Mouse (Mus musculus) hindbrain, embryonic 14.5 days (tissue): ENCODE measurements at regions not wholly inside any gene's neighbourhood (a gene's known extent, or its start where the extent isn't known, plus 50 kb on each side); places are given as distances from the start of the nearest gene placed in this dataset.
"Not testable (repeated sequence)": the region's sequence is repeated elsewhere in the genome, so short reads cannot be mapped to it uniquely, and the experiment has no call there.

ENCODE experiments used
- ATAC-seq: fragments of 200-750 bp; cut with Nextera tagmentation; 2 replicates; pipeline ENCODE4 v1.8.0; 2017; ENCODE audit warnings: moderate number of reproducible peaks, mild to moderate bottlenecking, moderate TSS enrichment, moderate library complexity; ENCODE audit not compliant: low FRiP score
- DNase-seq: peaks from one replicate; pipeline ENCODE4 v3.0.0-alpha.2; 2015; ENCODE audit warnings: low spot score
- H3K27ac ChIP-seq: fragments of 300-500 bp; sonication (generic); 2 replicates; pipeline ENCODE4 v1.5.1; 2014; ENCODE audit warnings: mild to moderate bottlenecking, moderate library complexity
- H3K27me3 ChIP-seq: fragments of 300-500 bp; sonication (generic); 2 replicates; pipeline ENCODE4 v1.6.1; 2014; ENCODE audit warnings: mild to moderate bottlenecking, low read length, mixed read lengths; ENCODE audit not compliant: control insufficient read depth, insufficient read depth
- H3K36me3 ChIP-seq: fragments of 300-500 bp; sonication (generic); replicated peaks from 2 replicates; pipeline ENCODE4 v1.6.1; 2014; ENCODE audit not compliant: control insufficient read depth, insufficient read depth
- H3K4me1 ChIP-seq: fragments of 300-500 bp; sonication (generic); replicated peaks from 2 replicates; pipeline ENCODE4 v1.6.1; 2014; ENCODE audit warnings: antibody characterized with exemption, low read length, mixed read lengths; ENCODE audit not compliant: control insufficient read depth, insufficient read depth
- H3K4me2 ChIP-seq: fragments of 300-500 bp; sonication (generic); replicated peaks from 2 replicates; pipeline ENCODE4 v1.6.1; 2014; ENCODE audit warnings: mild to moderate bottlenecking, moderate library complexity
- H3K4me3 ChIP-seq: fragments of 300-500 bp; sonication (generic); replicated peaks from 2 replicates; pipeline ENCODE4 v1.5.1; 2014; ENCODE audit warnings: mild to moderate bottlenecking, low read length
- H3K9ac ChIP-seq: fragments of 300-500 bp; sonication (generic); 2 replicates; pipeline ENCODE4 v1.6.1; 2014
- H3K9me3 ChIP-seq: fragments of 300-500 bp; sonication (generic); 2 replicates; pipeline ENCODE4 v1.6.1; 2016; ENCODE audit warnings: low read length; ENCODE audit not compliant: control insufficient read depth
- WGBS: fragments of 180-500 bp; shearing (Covaris S2); extraction: QIAGEN DNeasy Blood & Tissue Kit; methylation state at CpG from one replicate; pipeline ENCODE4 v1.1.7; 2014; 5-methylcytosine and 5-hydroxymethylcytosine counted together

DNA sequence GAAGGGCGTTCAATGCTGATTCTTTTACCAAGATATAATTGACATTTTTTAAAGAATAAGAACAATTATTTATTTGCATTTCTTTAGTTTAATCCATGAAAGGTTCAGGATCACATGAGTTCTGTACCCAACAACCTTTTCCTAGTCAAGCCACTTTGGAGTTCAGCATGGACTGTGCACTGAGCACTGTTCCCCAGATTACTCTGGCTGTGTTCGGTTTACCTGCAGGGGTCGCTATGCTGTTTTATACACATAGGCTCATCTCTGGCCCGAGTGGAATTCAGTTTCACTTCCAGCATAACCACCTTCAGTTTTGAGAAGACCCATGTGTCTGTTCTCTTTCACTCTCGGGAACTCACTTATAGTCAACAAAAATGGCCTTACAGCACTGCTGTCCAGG, 93.5 kb upstream of the Smarcad1 start:
- not testable (repeated sequence) for ATAC-seq, DNase-seq, H3K27me3 ChIP-seq

DNA sequence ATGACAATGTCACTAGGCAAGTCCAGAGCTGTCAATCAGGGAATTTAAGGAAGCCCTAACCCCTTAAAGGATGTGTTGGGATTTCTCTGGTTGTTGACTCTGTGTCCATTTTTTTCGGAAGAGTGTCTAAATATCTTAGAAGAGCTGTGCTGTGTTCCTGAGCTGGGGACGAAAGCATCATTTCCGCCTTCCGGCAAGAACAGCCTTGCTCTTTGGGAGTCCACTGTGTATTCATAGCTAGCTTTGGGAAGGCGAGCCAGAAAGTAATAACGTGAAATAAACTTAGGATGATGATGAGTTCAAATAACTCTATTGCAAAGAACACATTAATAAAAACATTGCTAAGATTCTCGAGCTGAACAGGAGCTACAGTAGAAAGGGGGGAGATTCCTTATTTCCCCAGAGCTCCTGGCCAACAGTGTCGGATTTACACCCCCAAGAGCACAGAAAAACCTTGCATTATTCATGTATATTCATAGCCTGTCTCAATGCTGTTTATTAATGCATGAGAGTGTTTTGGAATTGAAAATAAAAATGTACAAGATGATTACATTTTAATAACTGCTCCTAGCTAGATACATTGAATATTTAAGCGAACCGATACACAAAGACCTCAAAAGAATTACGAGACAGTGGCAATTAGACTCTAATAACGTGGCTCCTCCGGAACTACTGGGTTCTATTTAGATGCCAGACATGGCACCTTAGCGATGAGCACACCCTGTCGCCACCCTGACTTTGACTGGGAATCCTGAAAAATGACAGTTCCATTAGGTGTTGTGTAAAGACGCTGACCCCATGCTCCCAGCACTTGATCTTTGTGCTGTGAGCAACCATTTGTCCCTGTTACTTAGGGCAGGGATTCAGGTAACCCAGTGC, 80.5 kb upstream of the Smarcad1 start:
- Histone ChIP-seq H3K9me3 (no peaks in the 10 kb centered on the region), H3K27ac (peak overlapping the region; percentile 27; the same call in 1 of the 2 replicates), H3K27me3 (no peaks in the 10 kb centered on the region), H3K36me3 (no peaks in the 10 kb centered on the region), H3K9ac (peak overlapping the region; percentile 10; the same call in 1 of the 2 replicates), H3K4me3 (no peak overlapping the region), H3K4me2 (peak overlapping the region; percentile 42), H3K4me1 (peaks cover 9% of the 10 kb centered on the region; the same call in 1 of the 2 replicates)
- WGBS = 33% methylated on average over 16 of the region's 16 CpGs
- peak; percentile 41; the same call in 1 of the 2 replicates for ATAC-seq
- no peak for DNase-seq

More for the DNA sequence above, 93.5 kb upstream of the Smarcad1 start:
- WGBS = 85% methylated on average over 5 of the region's 5 CpGs
- H3K27ac ChIP-seq, H3K4me3 ChIP-seq, H3K9me3 ChIP-seq, H3K36me3 ChIP-seq, H3K9ac ChIP-seq, H3K4me2 ChIP-seq, H3K4me1 ChIP-seq: not testable (repeated sequence)

DNA sequence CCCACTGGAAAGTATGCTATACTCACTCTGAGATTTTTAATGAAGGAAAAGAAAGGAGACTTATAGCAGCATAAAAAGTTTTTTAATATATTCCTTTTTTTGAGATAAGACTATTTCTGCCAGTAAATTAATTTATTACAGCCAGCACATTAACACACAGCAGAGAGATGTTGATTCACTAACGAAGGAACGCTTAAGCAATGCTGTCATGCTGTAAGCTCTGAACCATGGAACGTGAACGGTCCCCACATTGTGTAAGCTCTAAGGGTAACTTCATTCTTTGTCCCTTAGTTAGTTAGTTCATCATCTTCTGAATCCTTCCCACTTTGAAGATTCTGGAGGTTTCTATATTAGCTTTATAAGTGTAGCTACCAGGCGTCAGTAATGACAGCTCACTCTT, 79.8 kb upstream of the Smarcad1 start:
- Histone ChIP-seq H3K9me3 (no peaks in the 10 kb centered on the region), H3K4me2 (no peak overlapping the region), H3K4me3 (no peak overlapping the region), H3K27me3 (no peaks in the 10 kb centered on the region), H3K4me1 (peaks cover 9% of the 10 kb centered on the region; the same call in 1 of the 2 replicates), H3K27ac (no peak overlapping the region), H3K9ac (no peak overlapping the region), H3K36me3 (no peaks in the 10 kb centered on the region)
- no peak for DNase-seq
- ATAC-seq = no peak
- 57% methylated on average over 5 of the region's 5 CpGs for WGBS

DNA sequence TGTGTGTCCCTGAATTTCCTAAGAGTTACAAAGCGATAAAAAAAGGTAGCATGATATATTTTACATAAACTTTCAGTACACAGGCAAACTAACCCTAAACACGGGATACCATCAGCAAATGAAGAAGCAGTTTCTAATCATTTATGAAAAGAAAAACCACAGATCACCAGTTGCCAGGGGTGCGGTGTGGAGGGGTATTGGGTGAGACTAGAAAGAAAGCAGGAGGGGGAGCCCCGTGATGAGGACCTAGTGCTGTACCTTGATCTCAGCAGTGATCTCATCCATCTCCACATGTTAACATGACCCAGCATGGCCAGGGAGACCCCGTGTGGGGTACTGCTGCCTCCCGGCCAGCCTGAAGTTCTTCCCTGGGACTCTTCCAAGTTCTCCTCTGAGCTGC, 77.7 kb upstream of the Smarcad1 start:
- Histone ChIP-seq H3K4me3 (no peak overlapping the region), H3K9me3 (no peaks in the 10 kb centered on the region), H3K9ac (no peak overlapping the region), H3K4me1 (peaks cover 9% of the 10 kb centered on the region; the same call in 1 of the 2 replicates), H3K4me2 (no peak overlapping the region), H3K27ac (no peak overlapping the region), H3K36me3 (no peaks in the 10 kb centered on the region), H3K27me3 (no peaks in the 10 kb centered on the region)
- 85% methylated on average over 6 of the region's 6 CpGs for WGBS
- ATAC-seq (no peak), DNase-seq (no peak)

DNA sequence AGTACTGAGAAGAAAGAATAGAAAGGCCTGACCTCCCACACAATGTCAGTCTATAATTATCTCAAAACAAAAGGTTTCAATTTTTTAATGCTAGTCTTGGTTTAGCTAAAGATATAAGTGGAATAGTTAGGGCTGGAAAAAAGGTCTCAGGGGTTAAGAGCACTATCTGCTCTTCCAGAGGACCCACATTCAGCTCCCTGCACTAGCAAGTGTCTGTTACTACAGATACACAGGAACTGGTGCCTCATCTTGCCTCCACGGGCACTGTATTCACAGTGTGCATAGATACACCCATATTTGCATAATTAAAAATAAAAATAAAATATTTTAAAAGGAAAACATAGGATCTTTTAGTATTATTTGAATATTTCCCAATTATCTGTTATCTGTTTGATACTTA, 77.2 kb upstream of the Smarcad1 start:
- Histone ChIP-seq H3K27ac (no peak overlapping the region), H3K27me3 (no peaks in the 10 kb centered on the region), H3K4me3 (no peak overlapping the region), H3K9me3 (no peaks in the 10 kb centered on the region), H3K36me3 (no peaks in the 10 kb centered on the region), H3K4me1 (peaks cover 9% of the 10 kb centered on the region; the same call in 1 of the 2 replicates), H3K9ac (no peak overlapping the region), H3K4me2 (no peak overlapping the region)
- ATAC-seq = no peak
- DNase-seq = no peak
- 82% methylated on average over 1 of the region's 1 CpGs for WGBS

DNA sequence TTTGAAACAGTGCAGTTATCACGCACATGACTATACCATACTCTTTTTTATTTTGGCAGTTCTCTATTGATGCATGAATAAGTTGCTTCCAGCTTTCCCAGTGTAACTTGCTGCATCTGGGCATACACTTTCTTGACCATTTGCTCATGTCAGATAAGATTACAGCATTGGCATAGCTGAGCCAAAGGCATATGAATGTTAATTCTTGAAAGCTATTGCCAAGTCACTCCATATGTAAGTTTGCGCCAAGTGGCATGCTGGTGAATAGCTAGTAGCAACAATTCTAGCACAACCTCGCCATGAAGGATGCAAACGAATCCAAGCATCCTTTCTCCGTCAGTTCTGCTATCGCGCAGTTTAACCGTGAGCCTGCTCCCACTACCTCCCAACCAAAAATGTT, 72.2 kb upstream of the Smarcad1 start:
- H3K36me3 ChIP-seq = no peaks in the 10 kb centered on the region
- ATAC-seq (no peak), DNase-seq (no peak)
- H3K4me2 ChIP-seq = no peak overlapping the region
- no peaks in the 10 kb centered on the region for H3K27me3 ChIP-seq
- no peaks in the 10 kb centered on the region for H3K4me1 ChIP-seq
- WGBS = 79% methylated on average over 8 of the region's 8 CpGs
- no peak overlapping the region for H3K9ac ChIP-seq
- H3K9me3 ChIP-seq = no peaks in the 10 kb centered on the region
- H3K4me3 ChIP-seq = no peak overlapping the region
- no peak overlapping the region for H3K27ac ChIP-seq

DNA sequence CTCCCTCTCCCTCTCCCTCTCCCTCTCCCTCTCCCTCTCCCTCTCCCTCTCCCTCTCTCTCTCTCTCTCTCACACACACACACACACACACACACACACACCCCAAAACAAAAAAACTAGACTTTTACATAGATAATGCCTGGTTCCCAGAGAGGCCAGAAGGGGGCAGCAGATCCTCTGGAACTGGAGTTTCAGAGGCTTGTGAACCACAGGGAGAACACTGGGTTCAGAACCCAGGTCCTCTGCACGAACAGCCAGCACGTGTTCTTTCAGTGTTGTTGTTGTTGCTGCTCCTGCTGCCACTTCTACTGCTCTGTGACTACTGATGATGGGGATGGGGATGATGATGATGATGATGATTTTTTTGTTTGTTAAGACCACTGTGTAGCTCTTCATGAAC, 68.4 kb upstream of the Smarcad1 start:
- no peak overlapping the region for H3K4me3 ChIP-seq
- DNase-seq = no peak
- H3K4me1 ChIP-seq = no peaks in the 10 kb centered on the region
- WGBS = 24% methylated on average over 2 of the region's 2 CpGs
- no peaks in the 10 kb centered on the region for H3K9me3 ChIP-seq
- no peaks in the 10 kb centered on the region for H3K27me3 ChIP-seq
- no peak for ATAC-seq
- H3K27ac ChIP-seq = no peak overlapping the region
- H3K4me2 ChIP-seq = no peak overlapping the region
- no peak overlapping the region for H3K9ac ChIP-seq
- H3K36me3 ChIP-seq = no peaks in the 10 kb centered on the region

DNA sequence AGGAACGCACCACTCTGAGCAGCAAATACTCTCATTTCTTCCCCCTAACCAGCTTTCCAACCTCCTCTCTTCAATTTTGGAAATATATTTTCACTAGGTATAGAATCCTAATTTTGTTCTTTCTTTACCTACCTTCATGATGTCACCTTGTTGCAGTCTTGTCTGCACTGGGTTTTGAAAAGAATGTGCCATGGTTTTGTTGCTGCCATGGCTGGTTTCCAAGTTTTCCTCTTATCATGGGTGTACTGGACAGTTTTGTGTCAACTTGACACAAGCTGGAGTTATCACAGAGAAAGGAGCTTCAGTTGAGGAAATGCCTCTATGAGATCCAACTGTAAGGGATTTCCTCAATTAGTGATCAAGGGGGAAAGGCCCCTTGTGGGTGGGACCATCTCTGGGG, 67.9 kb upstream of the Smarcad1 start:
- 86% methylated on average over 1 of the region's 1 CpGs for WGBS
- H3K4me3 ChIP-seq, DNase-seq, H3K9me3 ChIP-seq, ATAC-seq, H3K27ac ChIP-seq, H3K4me1 ChIP-seq, H3K36me3 ChIP-seq, H3K27me3 ChIP-seq, H3K4me2 ChIP-seq, H3K9ac ChIP-seq: not testable (repeated sequence)

DNA sequence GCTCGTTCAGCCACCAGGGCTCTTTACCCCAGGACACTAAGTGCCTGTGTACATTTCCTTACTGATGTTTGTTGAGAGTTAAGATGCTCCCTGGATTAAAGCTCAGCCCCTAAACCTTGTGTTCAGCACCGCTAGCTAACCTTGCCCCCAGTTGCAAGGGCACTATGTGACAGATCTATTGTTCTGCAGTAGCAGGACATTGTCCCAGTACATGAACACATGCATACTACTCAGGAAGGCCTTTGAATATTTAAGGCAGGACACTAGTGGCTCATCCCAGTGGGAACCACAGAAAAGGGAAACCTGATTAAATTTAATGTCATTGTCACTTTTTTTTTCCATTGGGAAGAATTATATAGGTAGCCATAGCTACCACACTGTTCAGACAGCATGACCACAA, 60.3 kb upstream of the Smarcad1 start:
- H3K27ac ChIP-seq = no peak overlapping the region
- H3K9ac ChIP-seq = no peak overlapping the region
- no peaks in the 10 kb centered on the region for H3K27me3 ChIP-seq
- ATAC-seq = no peak
- H3K9me3 ChIP-seq = no peaks in the 10 kb centered on the region
- 21% methylated on average over 2 of the region's 2 CpGs for WGBS
- H3K4me1 ChIP-seq = no peaks in the 10 kb centered on the region
- DNase-seq = no peak
- no peak overlapping the region for H3K4me2 ChIP-seq
- no peaks in the 10 kb centered on the region for H3K36me3 ChIP-seq
- H3K4me3 ChIP-seq = no peak overlapping the region
